In genomic region chr5:74267736-74268369, GRCm38 (mm10) we compare ENCODE assay signal across 16 mouse cellular contexts.
A peak's percentile ranks its signal among the peaks of the same experiment; 100 is the strongest.
DNase-seq lines count a peak whose midpoint lies in the region; ATAC-seq and TF ChIP-seq lines count a peak whose summit lies in the region.
"Had no signal": no experiment of that assay in that cellular context is flagged by ENCODE, and none has a peak within 500 bp of the region (broad histone marks: within the 10 kb centered on the region; RNA-seq: fewer than 3 reads in every experiment).

No protein-coding gene starts in this region.

- no peaks in the 10 kb centered on the region for H3K9me3 ChIP-seq in heart, embryonic 16.5 days (replicated peaks; ENCODE audit: control insufficient read depth, low read length)
- H3K9me3 ChIP-seq in embryonic facial prominence, embryonic 12.5 days: no peaks in the 10 kb centered on the region
- H3K9me3 ChIP-seq in limb, embryonic 13.5 days: no peaks in the 10 kb centered on the region
- H3K9me3 ChIP-seq: embryonic facial prominence, embryonic 15.5 days; midbrain, embryonic 15.5 days; stomach, embryonic 15.5 days had no signal

- H3K4me1 ChIP-seq in heart, embryonic 16.5 days (ENCODE audit: control insufficient read depth, insufficient read depth, low read length): peaks cover 32% of the 10 kb centered on the region
- H3K4me1 ChIP-seq in embryonic facial prominence, embryonic 12.5 days: peaks cover 37% of the 10 kb centered on the region
- peaks cover 63% of the 10 kb centered on the region for H3K4me1 ChIP-seq in limb, embryonic 13.5 days
- H3K4me1 ChIP-seq in thymus, adult 2 months (replicated peaks; ENCODE audit: control insufficient read depth, insufficient read depth, low read length): peaks cover 21% of the 10 kb centered on the region
- H3K4me1 ChIP-seq: midbrain, embryonic 15.5 days had no signal

- H3K4me2 ChIP-seq in heart, embryonic 16.5 days (ENCODE audit: low read depth, low read length): no peak overlapping the region
- no peak overlapping the region for H3K4me2 ChIP-seq in embryonic facial prominence, embryonic 12.5 days (replicated peaks)
- H3K4me2 ChIP-seq in limb, embryonic 13.5 days (replicated peaks): no peak overlapping the region
- H3K4me2 ChIP-seq: embryonic facial prominence, embryonic 15.5 days; midbrain, embryonic 15.5 days; stomach, embryonic 15.5 days had no signal

- H3K36me3 ChIP-seq in heart, embryonic 16.5 days (ENCODE audit: control insufficient read depth, insufficient read depth): no peaks in the 10 kb centered on the region
- no peaks in the 10 kb centered on the region for H3K36me3 ChIP-seq in embryonic facial prominence, embryonic 12.5 days
- no peaks in the 10 kb centered on the region for H3K36me3 ChIP-seq in limb, embryonic 13.5 days
- no peaks in the 10 kb centered on the region for H3K36me3 ChIP-seq in thymus, adult 2 months (ENCODE audit: control insufficient read depth, insufficient read depth, low read length)
- H3K36me3 ChIP-seq: embryonic facial prominence, embryonic 15.5 days; midbrain, embryonic 15.5 days; stomach, embryonic 15.5 days had no signal

- no peak overlapping the region for H3K9ac ChIP-seq in heart, embryonic 16.5 days (ENCODE audit: low read length)
- no peak overlapping the region for H3K9ac ChIP-seq in embryonic facial prominence, embryonic 12.5 days
- no peak overlapping the region for H3K9ac ChIP-seq in limb, embryonic 13.5 days
- H3K9ac ChIP-seq: embryonic facial prominence, embryonic 15.5 days; midbrain, embryonic 15.5 days; stomach, embryonic 15.5 days had no signal

- H3K4me3 ChIP-seq in heart, embryonic 16.5 days (ENCODE audit: low read length): no peak overlapping the region
- no peak overlapping the region for H3K4me3 ChIP-seq in embryonic facial prominence, embryonic 12.5 days
- no peak overlapping the region for H3K4me3 ChIP-seq in limb, embryonic 13.5 days
- no peak overlapping the region for H3K4me3 ChIP-seq in thymus, adult 2 months (ENCODE audit: control insufficient read depth, insufficient read depth, low read length)
- H3K4me3 ChIP-seq: embryonic facial prominence, embryonic 15.5 days; midbrain, embryonic 15.5 days; stomach, embryonic 15.5 days had no signal

- no peak for ATAC-seq in heart, embryonic 16.5 days (replicated peaks; ENCODE audit: extremely low read depth, insufficient read depth, low FRiP score)
- ATAC-seq in embryonic facial prominence, embryonic 12.5 days (ENCODE audit: insufficient number of reproducible peaks, insufficient read depth, low FRiP score, low TSS enrichment): no peak
- ATAC-seq in limb, embryonic 13.5 days (ENCODE audit: low FRiP score, low read depth): no peak
- ATAC-seq: activated CD4-positive, CD25-positive, alpha-beta regulatory T cell, adult 4 months; CD4-positive, CD25-positive, alpha-beta regulatory T cell, adult 4 months; hindbrain, embryonic 16.5 days; midbrain, embryonic 15.5 days had no signal

- TF ChIP-seq CTCF in thymus, adult 2 months (IDR thresholded peaks at IDR 0.05; ENCODE audit: borderline replicate concordance, control insufficient read depth, extremely low read depth, insufficient read depth, low read length, poor library complexity): no peak

- DNase-seq in heart, adult 18-20 months: no peak
- peak; percentile 77 for DNase-seq in adipocyte (ENCODE audit: low spot score)
- no peak for DNase-seq in urinary bladder, adult 18-20 months (ENCODE audit: low spot score in 2 of 2)
- no peak for DNase-seq in thymus, adult 2 months
- DNase-seq: kidney, adult 2 months; lung, adult 18-20 months; lung, postnatal 4 days had no signal

- peak overlapping the region; percentile 53; the same call in 1 of the 2 replicates for H3K27ac ChIP-seq in heart, embryonic 16.5 days (ENCODE audit: low read length)
- H3K27ac ChIP-seq in embryonic facial prominence, embryonic 12.5 days: peak overlapping the region; percentile 69
- H3K27ac ChIP-seq in limb, embryonic 13.5 days: peak overlapping the region; percentile 93
- no peak overlapping the region for H3K27ac ChIP-seq in thymus, adult 2 months (ENCODE audit: control insufficient read depth, insufficient read depth, low read length)
- H3K27ac ChIP-seq: embryonic facial prominence, embryonic 15.5 days; midbrain, embryonic 15.5 days; stomach, embryonic 15.5 days had no signal

- TF ChIP-seq POLR2A in thymus, adult 2 months (IDR thresholded peaks at IDR 0.05; ENCODE audit: control insufficient read depth, extremely low read depth, insufficient read depth, low read length, poor library complexity): no peak

- 45% methylated on average over 5 of the region's 5 CpGs for WGBS in heart, embryonic 16.5 days
- WGBS in embryonic facial prominence, embryonic 12.5 days: 14% methylated on average over 5 of the region's 5 CpGs
- WGBS in limb, embryonic 13.5 days: 19% methylated on average over 5 of the region's 5 CpGs
- 95% methylated on average over 5 of the region's 5 CpGs for WGBS in thymus, adult 2 months

- no peaks in the 10 kb centered on the region for H3K27me3 ChIP-seq in heart, embryonic 16.5 days (ENCODE audit: control insufficient read depth, insufficient read depth, low read length)
- H3K27me3 ChIP-seq in embryonic facial prominence, embryonic 12.5 days: no peaks in the 10 kb centered on the region
- H3K27me3 ChIP-seq in limb, embryonic 13.5 days: no peaks in the 10 kb centered on the region
- no peaks in the 10 kb centered on the region for H3K27me3 ChIP-seq in thymus, adult 2 months (ENCODE audit: control insufficient read depth, insufficient read depth, low read length)
- H3K27me3 ChIP-seq: embryonic facial prominence, embryonic 15.5 days; midbrain, embryonic 15.5 days; stomach, embryonic 15.5 days had no signal
